Mouse (Mus musculus) bone marrow, adult 2 months (tissue): ENCODE data around the gene Emc10. TPM values are rescaled to one million over a fixed set of nuclear protein-coding genes. Genes with fewer than 3 reads are reported as not detected.

Experiments
- H3K27ac ChIP-seq: fragments of 200-500 bp; 2 replicates; pipeline ENCODE4 v1.5.1; 2012; ENCODE audit warnings: low read depth, mild to moderate bottlenecking, control low read depth, inconsistent platforms, low read length; ENCODE audit not compliant: control insufficient read depth, poor library complexity, insufficient read depth
- H3K4me1 ChIP-seq: fragments of 200-500 bp; 2 replicates; pipeline ENCODE4 v1.6.1; 2011; ENCODE audit warnings: low read length; ENCODE audit not compliant: control insufficient read depth, insufficient read depth
- H3K4me3 ChIP-seq: fragments of 200-500 bp; replicated peaks from 2 replicates; pipeline ENCODE3; 2011; ENCODE audit warnings: mild to moderate bottlenecking, low read depth, low read length, control low read depth; ENCODE audit not compliant: control insufficient read depth
- CTCF ChIP-seq: fragments of 200-500 bp; IDR thresholded peaks from 2 replicates; pipeline ENCODE4 v1.5.1; 2011; ENCODE audit warnings: low read length, control low read depth; ENCODE audit not compliant: control insufficient read depth, insufficient read depth
- POLR2A ChIP-seq: fragments of 200-500 bp; IDR thresholded peaks from 2 replicates; pipeline ENCODE4 v1.6.1; 2011; ENCODE audit warnings: low read depth, mild to moderate bottlenecking, control low read depth, low read length, borderline replicate concordance; ENCODE audit not compliant: control insufficient read depth
- WGBS: fragments of 180-500 bp; shearing (Covaris S2); methylation state at CpG from one replicate; pipeline ENCODE4 v1.1.7; 2018; 5-methylcytosine and 5-hydroxymethylcytosine counted together
- polyA plus RNA-seq: library from polyadenylated mRNA; stranded (reverse); fragments of >200 nt; gene quantifications from 2 replicates; pipeline ENCODE4 v1.2.4, GENCODE M21; 2011; ENCODE audit warnings: low replicate concordance; ENCODE audit not compliant: missing spikeins, insufficient read depth, insufficient read length

Emc10 gene
- polyA plus RNA-seq, 1 experiment, result 58.8 TPM

- no peak for TF ChIP-seq CTCF
- no peak for TF ChIP-seq POLR2A
- H3K27ac ChIP-seq, result peak overlapping the region; percentile 69
- H3K4me3 ChIP-seq, result peak overlapping the region; percentile 80
- 63% methylated on average over 3 of the region's 3 CpGs for WGBS
- peaks cover 6% of the 10 kb centered on the region for H3K4me1 ChIP-seq
Measured at GRCm38 (mm10) chr7:44530507-44530906, 34.2 kb upstream of the Emc10 start.

DNA sequence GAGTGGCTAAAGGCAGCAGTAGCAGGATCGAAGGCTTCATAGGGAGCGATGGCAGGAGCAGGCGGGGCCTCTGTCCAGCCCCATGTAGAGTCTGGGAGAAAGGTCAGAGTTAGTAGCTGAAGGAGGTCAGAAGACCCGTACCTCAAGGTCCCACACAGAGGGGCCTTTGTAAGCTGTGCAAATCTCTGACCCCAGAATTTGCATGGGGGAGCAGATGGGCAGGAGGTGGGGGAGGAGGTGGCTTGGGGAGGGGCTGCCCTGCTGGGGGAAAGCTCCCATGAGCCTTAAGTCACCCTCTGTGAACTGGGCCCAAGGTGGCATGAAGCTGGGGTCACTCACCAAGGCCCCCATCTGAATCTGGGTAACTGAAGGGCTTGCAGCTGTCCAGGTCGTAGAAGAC is 33.2 kb upstream of the Emc10 start:
- TF ChIP-seq POLR2A, result no peak
- TF ChIP-seq CTCF, result no peak
- H3K4me3 ChIP-seq, result peak overlapping the region; percentile 80
- WGBS, result 72% methylated on average over 5 of the region's 5 CpGs
- peak overlapping the region; percentile 71 for H3K27ac ChIP-seq
- peaks cover 6% of the 10 kb centered on the region for H3K4me1 ChIP-seq

DNA sequence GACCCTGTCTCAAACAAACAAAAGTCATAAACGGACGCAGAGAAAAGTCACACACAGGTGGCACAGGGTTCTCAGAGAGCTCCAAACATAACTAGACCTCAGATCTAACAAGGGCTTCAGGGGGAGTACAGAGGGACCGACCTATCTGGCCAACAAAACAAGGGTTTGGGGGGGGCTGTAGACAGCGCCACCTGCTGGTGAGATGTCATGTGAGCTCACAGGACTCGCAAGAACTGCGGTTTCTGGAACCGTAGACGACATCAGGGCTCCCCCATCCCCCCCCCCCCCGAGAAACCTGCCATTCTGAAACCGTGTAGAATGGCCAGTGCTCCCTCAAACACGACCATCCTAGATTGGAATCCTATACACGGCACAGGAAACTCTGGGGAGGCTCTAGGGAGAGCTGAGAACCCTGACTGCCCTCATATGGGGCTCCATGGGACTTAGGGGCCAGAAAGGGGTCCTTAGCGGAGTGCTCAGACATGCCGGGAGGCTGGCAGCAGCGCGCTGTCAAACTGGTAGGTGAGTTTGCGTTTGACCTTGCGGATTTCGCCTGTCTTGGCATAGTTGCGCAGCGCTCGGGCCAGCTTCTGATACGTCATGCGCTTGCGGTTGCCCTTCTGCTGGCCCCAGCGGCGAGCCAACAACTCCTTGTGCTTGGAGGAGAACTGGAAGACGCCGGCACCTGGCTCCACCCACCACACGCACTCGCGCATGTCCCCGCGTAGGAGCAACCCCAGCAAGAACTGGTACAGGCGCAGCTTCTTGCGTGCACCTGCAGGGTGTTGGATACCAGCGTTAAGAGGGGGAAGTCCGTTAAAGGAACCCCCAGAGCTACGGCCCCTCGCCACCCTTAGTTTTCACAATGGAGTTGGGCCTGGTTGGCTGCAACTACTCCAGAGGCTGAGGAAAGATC is 31.4 kb upstream of the Emc10 start:
- Histone ChIP-seq H3K4me1 (peaks cover 4% of the 10 kb centered on the region), H3K4me3 (peak overlapping the region; percentile 61), H3K27ac (peak overlapping the region; percentile 76)
- TF ChIP-seq POLR2A, result peak; percentile 58; the same call in 1 of the 2 replicates
- TF ChIP-seq CTCF, result peak; percentile 88
- 3% methylated on average over 40 of the region's 40 CpGs for WGBS

- Histone ChIP-seq H3K4me1 (peaks cover 4% of the 10 kb centered on the region), H3K4me3 (no peak overlapping the region), H3K27ac (peak overlapping the region; percentile 44)
- 81% methylated on average over 14 of the region's 14 CpGs for WGBS
- TF ChIP-seq CTCF, result no peak
- no peak; the same call in 1 of the 2 replicates for TF ChIP-seq POLR2A
Measured at GRCm38 (mm10) chr7:44526414-44527154, 30.3 kb upstream of the Emc10 start.

DNA sequence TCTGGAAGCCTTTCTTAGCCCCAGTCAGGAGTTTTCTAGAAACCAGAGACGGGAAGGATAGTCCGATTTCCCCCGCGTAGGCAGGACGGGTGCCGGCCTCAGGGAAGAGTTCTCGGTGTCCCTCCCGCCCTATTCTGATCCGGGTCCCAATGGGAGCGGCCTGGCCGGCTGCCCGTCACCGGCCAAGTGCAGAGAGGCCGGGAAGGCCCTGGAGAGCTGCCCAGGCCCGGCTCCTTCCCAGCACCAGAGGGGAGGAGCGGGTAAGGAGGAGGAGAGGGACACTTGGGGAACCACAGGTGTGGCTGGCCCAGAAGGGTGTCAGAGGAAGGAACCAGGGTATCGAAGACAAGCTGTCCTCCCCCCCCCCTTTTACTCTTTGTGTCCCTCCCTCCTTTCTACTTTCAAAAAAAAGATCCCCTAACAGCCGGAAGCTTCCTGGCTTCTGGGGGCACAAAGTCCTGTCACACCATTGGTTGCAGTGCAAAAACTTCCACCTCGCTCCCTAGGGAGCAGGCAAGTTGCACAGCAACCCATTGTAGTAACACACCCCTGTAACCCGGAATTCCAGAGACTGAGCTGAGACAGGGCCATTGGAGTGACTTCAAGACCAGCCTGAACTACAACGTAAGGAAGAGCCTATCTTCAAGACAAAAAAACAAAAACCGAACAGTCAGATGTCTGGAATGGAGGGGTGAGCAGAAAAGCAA is 28.9 kb upstream of the Emc10 start:
- TF ChIP-seq POLR2A, result no peak
- no peak for TF ChIP-seq CTCF
- Histone ChIP-seq H3K4me1 (peaks cover 4% of the 10 kb centered on the region), H3K27ac (peak overlapping the region; percentile 17; the same call in 1 of the 2 replicates), H3K4me3 (no peak overlapping the region)
- WGBS, result 40% methylated on average over 22 of the region's 22 CpGs

DNA sequence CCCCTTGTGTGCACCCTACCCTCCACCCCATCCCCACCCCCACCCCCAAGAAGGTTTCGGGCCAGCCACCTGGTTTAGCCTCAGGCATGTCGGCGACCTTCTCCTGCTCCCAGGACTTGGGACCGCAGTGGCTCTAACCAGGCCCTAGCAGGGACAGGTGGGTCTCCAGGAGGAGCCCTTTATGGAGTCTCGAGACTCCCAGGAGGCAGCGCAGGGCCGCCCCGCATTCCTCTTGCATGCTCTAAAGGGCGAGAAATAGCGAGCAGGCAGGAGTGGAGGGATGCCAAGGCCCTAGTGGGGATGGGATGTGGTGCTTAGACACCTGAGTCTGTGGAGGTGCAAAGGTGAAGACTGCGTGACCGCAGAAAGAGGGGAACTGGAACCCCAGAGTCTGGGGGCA is 28.2 kb upstream of the Emc10 start, which contains the start of gene Mybpc2:
TSS of gene Mybpc2 (minus strand) at position 155 of the 400 bp plus-strand sequence.
- 51% methylated on average over 12 of the region's 12 CpGs for WGBS
- no peak for TF ChIP-seq CTCF
- no peak for TF ChIP-seq POLR2A
- no peak within 1 kb of the TSS for H3K4me3 ChIP-seq
- H3K27ac ChIP-seq, result peak within 1 kb of the TSS; percentile 17
- peaks cover 4% of the 10 kb centered on the region for H3K4me1 ChIP-seq

DNA sequence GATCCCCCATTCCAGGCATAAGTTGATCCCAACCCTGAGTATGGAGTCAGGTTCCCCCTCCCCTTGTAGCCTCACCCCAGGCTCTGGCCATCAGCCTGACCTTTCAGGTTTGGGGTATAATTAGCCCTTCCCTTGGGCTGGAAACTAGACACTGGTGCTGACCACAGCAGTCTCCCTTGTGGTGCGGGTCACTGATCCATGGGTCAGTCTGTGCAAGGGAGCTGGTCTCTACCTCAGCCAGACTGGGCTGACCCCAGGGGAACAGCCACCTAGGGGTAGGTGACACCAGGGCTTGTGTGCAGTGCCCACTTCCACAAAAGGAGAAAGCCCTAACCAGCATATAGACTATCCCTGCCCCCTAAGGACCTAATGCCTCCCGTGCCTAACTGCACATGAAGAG is 26.7 kb upstream of the Emc10 start:
- peaks cover 4% of the 10 kb centered on the region for H3K4me1 ChIP-seq
- WGBS, result 65% methylated on average over 2 of the region's 2 CpGs
- TF ChIP-seq CTCF, result no peak
- TF ChIP-seq POLR2A, result no peak
- no peak overlapping the region for H3K4me3 ChIP-seq
- H3K27ac ChIP-seq, result no peak overlapping the region
